Mouse (Mus musculus): Measurements from ENCODE around the gene Ftcd.

GRCm38 (mm10) chr10:76586190-76586589 lies 10.7 kb downstream of the Ftcd start:
- no peak for TF ChIP-seq CTCF (conservative IDR thresholded peaks at IDR 0.05; ENCODE audit: insufficient read depth, insufficient read length, low read depth, low read length)
- TF ChIP-seq POLR2A (IDR thresholded peaks at IDR 0.05; ENCODE audit: low read depth, low read length), result no peak

All from kidney, adult 2 months (tissue).